Mouse (Mus musculus) cortical plate, adult 2 months (tissue): ENCODE measurements at regions not wholly inside any gene's neighbourhood (a gene's known extent, or its start where the extent isn't known, plus 50 kb on each side); places are given as distances from the start of the nearest gene placed in this dataset.

Source experiments
- CTCF ChIP-seq: fragments of 200-500 bp; IDR thresholded peaks from 2 replicates; pipeline ENCODE4 v1.5.1; 2011; ENCODE audit warnings: mild to moderate bottlenecking, control low read depth, low read length; ENCODE audit not compliant: insufficient read depth; ENCODE audit errors: extremely low read depth
- POLR2A ChIP-seq: fragments of 200-500 bp; IDR thresholded peaks from 2 replicates; pipeline ENCODE4 v1.6.1; 2011; ENCODE audit warnings: mild to moderate bottlenecking, low read length, control low read depth; ENCODE audit not compliant: insufficient read depth; ENCODE audit errors: extremely low read depth

DNA sequence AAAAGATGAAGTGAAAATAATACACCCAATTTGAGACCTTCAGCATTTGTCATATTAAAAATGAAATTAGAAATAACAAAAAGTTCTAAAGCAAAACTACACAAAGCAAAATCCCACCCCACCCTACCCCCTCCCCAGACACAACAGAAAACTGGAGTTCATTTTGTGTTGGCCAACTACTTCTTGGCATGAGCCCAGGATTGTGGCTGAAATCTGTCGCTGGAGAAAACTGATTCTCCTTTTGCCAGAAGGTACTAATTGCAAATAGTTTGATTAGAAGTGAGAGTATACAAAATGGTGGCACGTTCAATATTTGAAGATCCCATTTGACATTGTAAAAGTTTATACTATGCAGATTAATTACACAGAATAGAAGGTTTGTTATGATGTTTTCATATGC lies 426.0 kb downstream of the Ofcc1 start:
- no peak for TF ChIP-seq CTCF
- TF ChIP-seq POLR2A, result no peak
